Mouse (Mus musculus) C2C12 (cell line): ENCODE results near the gene Katnb1. TPM values are rescaled to one million over a fixed set of nuclear protein-coding genes. Genes with fewer than 3 reads are reported as not detected.

Experiments
- H3K27me3 ChIP-seq: one replicate; pipeline ENCODE4 v1.6.1; 2011; ENCODE audit not compliant: control insufficient read depth, insufficient read depth, insufficient read length
- H3K36me3 ChIP-seq: one replicate; pipeline ENCODE4 v1.6.1; 2011; ENCODE audit not compliant: control insufficient read depth, insufficient read depth
- H3K4me3 ChIP-seq: one replicate; pipeline ENCODE4 v1.5.1; 2011; ENCODE audit warnings: mild to moderate bottlenecking, control low read depth; ENCODE audit not compliant: poor library complexity, insufficient read depth, severe bottlenecking
- H3K79me2 ChIP-seq: one replicate; pipeline ENCODE4 v1.6.1; 2011; ENCODE audit not compliant: control insufficient read depth, insufficient read depth
- H3K79me3 ChIP-seq: one replicate; pipeline ENCODE4 v1.6.1; 2011; ENCODE audit warnings: low read depth, control low read depth
- H3ac ChIP-seq: one replicate; pipeline ENCODE3; 2011; ENCODE audit warnings: low read depth; ENCODE audit not compliant: control insufficient read depth, insufficient read length
- CEBPB ChIP-seq: IDR thresholded peaks from one replicate; pipeline ENCODE4 v1.6.1; 2011; ENCODE audit warnings: low read depth, mild to moderate bottlenecking, control low read depth, moderate library complexity
- CTCF ChIP-seq: IDR thresholded peaks from one replicate; pipeline ENCODE4 v1.5.1; 2011; ENCODE audit not compliant: control insufficient read depth, insufficient read depth, insufficient read length
- FOSL1 ChIP-seq: IDR thresholded peaks from one replicate; pipeline ENCODE4 v1.8.0; 2011; ENCODE audit warnings: mild to moderate bottlenecking, low read length; ENCODE audit not compliant: poor library complexity, insufficient read depth, severe bottlenecking
- MAX ChIP-seq: IDR thresholded peaks from one replicate; pipeline ENCODE4 v1.6.1; 2011; ENCODE audit warnings: mild to moderate bottlenecking, control low read depth
- MYOD1 ChIP-seq: IDR thresholded peaks from one replicate; pipeline ENCODE4 v1.6.1; 2011; ENCODE audit warnings: low read depth; ENCODE audit not compliant: control insufficient read depth, insufficient read length
- MYOG ChIP-seq: IDR thresholded peaks from one replicate; pipeline ENCODE4 v1.6.1; 2011; ENCODE audit not compliant: control insufficient read depth, insufficient read length; ENCODE audit errors: extremely low read depth
- USF1 ChIP-seq: IDR thresholded peaks from one replicate; pipeline ENCODE4 v1.6.1; 2011; ENCODE audit warnings: low read depth, mild to moderate bottlenecking, control low read depth, moderate library complexity
- polyA plus RNA-seq: library from polyadenylated mRNA; unstranded; fragments of >200 nt; fragmentation: generic; extraction: Trizol; gene quantifications from one replicate; pipeline ENCODE4 v1.2.1, GENCODE M21; 2012; ENCODE audit warnings: missing spikeins

Gene Katnb1
- polyA plus RNA-seq, 1 experiment: 23.7 TPM

GRCm38 (mm10) chr8:95113108-95113507, 32.1 kb downstream of the Katnb1 start:
- TF ChIP-seq CEBPB (no peak), MYOG (no peak), CTCF (no peak), FOSL1 (no peak), USF1 (no peak), MAX (no peak), MYOD1 (no peak)
- Histone ChIP-seq H3K27me3 (no peaks in the 10 kb centered on the region), H3ac (no peak overlapping the region), H3K4me3 (no peak overlapping the region), H3K36me3 (no peaks in the 10 kb centered on the region), H3K79me3 (no peaks in the 10 kb centered on the region), H3K79me2 (no peaks in the 10 kb centered on the region)

- Histone ChIP-seq H3K36me3 (no peaks in the 10 kb centered on the region), H3K4me3 (no peak overlapping the region), H3ac (no peak overlapping the region), H3K79me2 (no peaks in the 10 kb centered on the region), H3K27me3 (no peaks in the 10 kb centered on the region), H3K79me3 (no peaks in the 10 kb centered on the region)
- TF ChIP-seq CTCF: peak; percentile 30
- no peak for TF ChIP-seq USF1
- TF ChIP-seq FOSL1: no peak
Measured at GRCm38 (mm10) chr8:95113750-95114149, 32.8 kb downstream of the Katnb1 start.

DNA sequence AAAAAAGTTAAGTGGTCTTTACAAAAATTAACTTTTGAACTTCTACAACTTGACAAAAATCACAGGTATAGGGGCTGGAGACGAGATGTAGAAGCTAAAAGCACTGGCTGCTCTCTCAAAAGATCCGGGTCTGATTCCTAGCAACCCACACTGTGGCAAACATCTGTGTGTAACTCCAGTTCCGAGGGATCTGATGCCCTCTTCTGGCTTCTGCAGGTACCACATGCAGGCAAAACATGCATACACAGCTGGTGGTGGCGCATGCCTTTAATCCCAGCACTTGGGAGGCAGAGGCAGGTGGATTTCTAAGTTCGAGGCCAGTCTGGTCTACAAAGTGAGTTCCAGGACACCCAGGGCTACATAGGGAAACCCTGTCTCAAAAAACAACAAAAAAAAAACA, 42.5 kb downstream of the Katnb1 start:
- no peaks in the 10 kb centered on the region for H3K27me3 ChIP-seq
- H3K79me2 ChIP-seq: no peaks in the 10 kb centered on the region
- TF ChIP-seq USF1 (no peak), MYOG (no peak), CTCF (no peak), MAX (no peak), MYOD1 (no peak), CEBPB (no peak), FOSL1 (no peak)
- H3K4me3 ChIP-seq: no peak overlapping the region
- H3K36me3 ChIP-seq: no peaks in the 10 kb centered on the region
- H3K79me3 ChIP-seq: no peaks in the 10 kb centered on the region
- H3ac ChIP-seq: no peak overlapping the region

- no peak overlapping the region for H3K4me3 ChIP-seq
- H3K36me3 ChIP-seq: no peaks in the 10 kb centered on the region
- TF ChIP-seq USF1: no peak
- no peak for TF ChIP-seq MYOD1
- no peak for TF ChIP-seq FOSL1
- TF ChIP-seq CEBPB: no peak
- no peak for TF ChIP-seq CTCF
- TF ChIP-seq MYOG: no peak
- no peak for TF ChIP-seq MAX
- H3K79me3 ChIP-seq: no peaks in the 10 kb centered on the region
- H3ac ChIP-seq: no peak overlapping the region
- H3K79me2 ChIP-seq: no peaks in the 10 kb centered on the region
- H3K27me3 ChIP-seq: no peaks in the 10 kb centered on the region
Measured at GRCm38 (mm10) chr8:95126497-95126896, 45.5 kb downstream of the Katnb1 start.

DNA sequence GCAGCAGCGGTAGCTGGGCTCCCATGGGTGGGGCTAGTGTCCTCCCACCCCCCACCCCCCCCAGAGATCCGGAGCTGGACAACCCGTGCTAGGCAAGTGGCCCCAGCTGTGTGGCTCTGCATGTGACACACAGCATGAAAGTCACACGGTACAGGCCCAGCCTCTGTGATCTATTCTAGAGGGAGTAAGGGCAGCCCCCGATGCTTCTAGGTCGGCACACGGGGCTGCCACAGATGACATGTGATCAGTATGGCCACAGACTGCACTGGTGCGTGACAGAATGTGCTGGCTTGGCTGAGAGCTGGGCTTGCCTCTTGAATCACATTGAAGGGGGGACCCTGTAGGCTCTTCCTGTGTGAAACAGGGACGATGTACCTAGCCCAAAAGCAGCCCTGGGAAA, 46.7 kb downstream of the Katnb1 start:
- TF ChIP-seq USF1: no peak
- no peak for TF ChIP-seq CTCF
- no peak for TF ChIP-seq CEBPB
- TF ChIP-seq MYOG: no peak
- no peak for TF ChIP-seq MAX
- TF ChIP-seq FOSL1: no peak
- TF ChIP-seq MYOD1: no peak
- no peaks in the 10 kb centered on the region for H3K36me3 ChIP-seq
- no peaks in the 10 kb centered on the region for H3K27me3 ChIP-seq
- no peaks in the 10 kb centered on the region for H3K79me3 ChIP-seq
- no peaks in the 10 kb centered on the region for H3K79me2 ChIP-seq
- no peak overlapping the region for H3ac ChIP-seq
- no peak overlapping the region for H3K4me3 ChIP-seq

DNA sequence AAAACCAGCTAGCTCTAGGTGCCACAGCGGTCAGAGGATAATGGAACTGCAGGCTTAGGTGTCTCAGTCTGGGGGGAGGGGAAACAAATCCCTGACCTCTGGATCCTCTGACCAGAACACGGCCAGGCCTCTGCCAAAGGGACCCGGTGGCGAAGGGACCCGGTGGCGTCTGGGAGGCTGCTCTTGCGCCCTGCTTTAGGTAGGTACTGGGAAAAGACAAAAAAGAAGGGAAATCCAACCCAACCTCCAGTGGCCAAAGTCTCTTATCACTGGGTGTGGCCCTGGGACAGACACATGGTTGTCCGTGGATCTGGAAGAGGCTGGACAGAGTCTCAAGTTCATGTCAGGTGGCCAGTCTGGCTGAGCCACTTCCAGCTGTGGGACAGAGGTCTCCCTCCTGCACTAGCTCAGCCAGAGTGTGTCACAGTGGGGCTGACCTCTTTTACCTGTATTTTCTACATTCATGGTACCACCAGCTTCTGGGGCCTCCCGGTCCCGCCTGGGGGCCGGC, 47.8 kb downstream of the Katnb1 start:
- TF ChIP-seq MYOG: no peak
- TF ChIP-seq FOSL1: no peak
- TF ChIP-seq CTCF: no peak
- TF ChIP-seq MYOD1: no peak
- TF ChIP-seq MAX: no peak
- TF ChIP-seq USF1: no peak
- no peak for TF ChIP-seq CEBPB
- Histone ChIP-seq H3ac (no peak overlapping the region), H3K79me3 (no peaks in the 10 kb centered on the region), H3K36me3 (no peaks in the 10 kb centered on the region), H3K27me3 (no peaks in the 10 kb centered on the region), H3K4me3 (no peak overlapping the region), H3K79me2 (no peaks in the 10 kb centered on the region)
